Mouse (Mus musculus) testis, adult 2 months (tissue): Measurements from ENCODE around the gene Tmem81.

ENCODE experiments used
- CTCF ChIP-seq: fragments of 200-500 bp; IDR thresholded peaks from 2 replicates; pipeline ENCODE4 v1.5.1; 2012; ENCODE audit warnings: low read depth, mild to moderate bottlenecking, inconsistent platforms, low read length, moderate library complexity; ENCODE audit not compliant: control insufficient read depth, insufficient read depth, insufficient replicate concordance
- POLR2A ChIP-seq: fragments of 200-500 bp; IDR thresholded peaks from 2 replicates; pipeline ENCODE4 v1.6.1; 2012; ENCODE audit warnings: low read depth, mild to moderate bottlenecking, inconsistent platforms, low read length, moderate library complexity; ENCODE audit not compliant: control insufficient read depth

- no peak for TF ChIP-seq CTCF
- TF ChIP-seq POLR2A, result no peak
These were observed 9.3 kb downstream of the Tmem81 start for GRCm38 (mm10) chr1:132515339-132515738.
